Mouse (Mus musculus) frontal cortex, postnatal 10 days (tissue): ENCODE measurements at regions not wholly inside any gene's neighbourhood (a gene's known extent, or its start where the extent isn't known, plus 50 kb on each side); places are given as distances from the start of the nearest gene placed in this dataset.

ENCODE experiments used
- DNase-seq, 2 experiments: peaks; one replicate each; pipeline ENCODE4 v3.0.0; 2022; ENCODE audit warnings: low spot score in 2 of 2, mixed read lengths in 1 of 2

DNA sequence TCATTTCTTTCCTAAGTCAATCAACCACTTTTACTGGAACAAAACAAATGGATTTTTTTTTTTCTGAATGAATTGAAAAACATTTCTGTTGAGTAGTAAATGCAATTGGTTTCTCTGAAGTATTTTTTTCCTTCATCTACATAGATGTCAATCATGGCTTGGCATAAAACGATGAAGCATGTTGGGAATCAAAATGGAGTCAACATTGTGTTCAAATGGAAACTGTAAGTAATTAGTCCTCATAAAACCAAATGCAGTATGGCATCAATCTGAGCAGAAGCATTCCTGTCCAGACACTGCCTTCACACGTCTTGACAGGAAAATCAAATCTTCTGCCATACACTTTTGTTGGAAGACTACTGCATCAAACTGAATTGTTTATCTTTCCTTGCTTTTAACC lies 237.0 kb downstream of the Pcdh18 start:
- DNase-seq: no peak

DNA sequence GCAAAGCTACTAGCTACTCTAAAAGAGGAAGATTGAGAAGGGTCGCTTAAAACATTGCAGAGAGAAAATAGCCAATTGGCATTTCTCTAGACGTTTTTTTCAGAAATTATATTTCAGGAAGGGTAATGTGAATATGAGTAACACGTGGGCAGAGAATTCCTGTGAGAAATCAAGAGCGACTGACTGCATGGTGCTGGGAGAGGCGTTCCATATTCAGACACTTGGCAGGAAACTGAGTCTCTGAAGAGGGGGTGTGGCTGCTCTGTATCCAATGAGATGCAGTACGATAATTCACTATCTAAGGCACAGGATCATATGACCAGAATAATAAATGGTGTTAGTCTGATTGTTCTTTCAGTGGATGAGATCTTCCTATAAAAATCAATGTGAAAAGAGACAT lies 252.5 kb downstream of the Pcdh18 start:
- no peak for DNase-seq

DNA sequence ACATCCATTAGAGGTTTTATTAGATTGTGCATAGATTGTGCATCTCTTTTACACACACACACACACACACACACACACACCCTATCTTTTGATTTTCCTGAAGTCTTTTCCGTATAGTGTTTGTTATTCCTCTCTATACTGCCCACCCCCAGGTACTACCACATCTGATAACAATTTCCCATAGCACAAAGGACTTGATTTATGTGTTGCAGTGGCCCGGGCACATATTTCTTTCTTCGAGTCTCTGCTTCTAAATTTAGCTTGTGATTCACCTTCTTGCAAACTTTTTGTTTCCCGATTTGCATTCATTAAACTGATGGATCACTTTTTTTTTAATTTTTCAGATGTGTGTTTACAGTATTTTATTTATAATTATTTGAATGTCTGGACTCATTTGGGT lies 254.8 kb downstream of the Pcdh18 start:
- DNase-seq: no peak

DNA sequence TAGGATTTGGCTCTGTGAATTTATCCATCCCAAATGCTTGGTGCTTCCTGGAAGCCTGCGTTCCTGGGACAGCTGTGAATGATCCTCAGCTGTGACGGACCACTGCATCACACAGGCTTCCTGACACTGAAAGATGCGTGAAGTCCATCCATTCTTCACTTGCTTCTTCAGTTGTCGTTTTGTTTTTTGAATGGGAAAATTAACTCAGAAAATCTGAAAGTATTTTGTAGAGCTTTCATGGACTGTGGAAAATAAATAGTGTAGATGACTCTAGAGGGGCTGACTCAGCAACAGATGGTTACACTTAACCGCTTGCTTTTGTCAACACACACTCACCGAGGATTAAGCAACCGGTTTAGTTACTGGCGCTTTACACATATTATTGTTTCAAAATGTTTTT lies 272.0 kb downstream of the Pcdh18 start:
- no peak for DNase-seq
